Mouse (Mus musculus) heart, embryonic 13.5 days (tissue): ENCODE measurements around the gene Derl2. TPM values are rescaled to one million over a fixed set of nuclear protein-coding genes. Genes with fewer than 3 reads are reported as not detected.
A peak's percentile ranks its signal among the peaks of the same experiment; 100 is the strongest.

Experiments used
- ATAC-seq: fragments of 200-750 bp; cut with Nextera tagmentation; 2 replicates; pipeline ENCODE4 v1.8.0; 2017; ENCODE audit warnings: moderate TSS enrichment; ENCODE audit not compliant: insufficient number of reproducible peaks, low FRiP score, low TSS enrichment; ENCODE audit errors: extremely low read depth
- H3K27ac ChIP-seq: fragments of 300-500 bp; sonication (generic); replicated peaks from 2 replicates; pipeline ENCODE4 v1.5.1; 2015; ENCODE audit warnings: moderate library complexity, mild to moderate bottlenecking, inconsistent platforms
- H3K27me3 ChIP-seq: fragments of 300-500 bp; sonication (generic); replicated peaks from 2 replicates; pipeline ENCODE4 v1.6.1; 2015; ENCODE audit warnings: mild to moderate bottlenecking, inconsistent platforms
- H3K36me3 ChIP-seq: fragments of 300-500 bp; sonication (generic); 2 replicates; pipeline ENCODE4 v1.6.1; 2015; ENCODE audit warnings: mild to moderate bottlenecking, inconsistent platforms
- H3K4me1 ChIP-seq: fragments of 300-500 bp; sonication (generic); 2 replicates; pipeline ENCODE4 v1.6.1; 2015; ENCODE audit warnings: inconsistent platforms
- H3K4me2 ChIP-seq: fragments of 300-500 bp; sonication (generic); 2 replicates; pipeline ENCODE4 v1.6.1; 2015; ENCODE audit warnings: inconsistent platforms, mild to moderate bottlenecking, moderate library complexity
- H3K4me3 ChIP-seq: fragments of 300-500 bp; sonication (generic); 2 replicates; pipeline ENCODE4 v1.5.1; 2015; ENCODE audit warnings: moderate library complexity, mild to moderate bottlenecking, inconsistent platforms
- H3K9ac ChIP-seq: fragments of 300-500 bp; sonication (generic); 2 replicates; pipeline ENCODE4 v1.6.1; 2015; ENCODE audit warnings: inconsistent platforms, mild to moderate bottlenecking, moderate library complexity
- H3K9me3 ChIP-seq: fragments of 300-500 bp; sonication (generic); 2 replicates; pipeline ENCODE4 v1.6.1; 2016; ENCODE audit warnings: inconsistent platforms
- WGBS: fragments of 180-500 bp; shearing (Covaris S2); methylation state at CpG from one replicate; pipeline ENCODE4 v1.1.7; 2015; ENCODE audit warnings: mixed read lengths; 5-methylcytosine and 5-hydroxymethylcytosine counted together
- polyA plus RNA-seq: library from polyadenylated mRNA; unstranded; fragments of >200 nt; fragmentation: Nextera tagmentation; extraction: Ambion mirVana; gene quantifications from 2 replicates; pipeline ENCODE4 v1.2.1, GENCODE M21; 2015

Gene Derl2
- polyA plus RNA-seq, 1 experiment from 2014 or later = 30.8 TPM

DNA sequence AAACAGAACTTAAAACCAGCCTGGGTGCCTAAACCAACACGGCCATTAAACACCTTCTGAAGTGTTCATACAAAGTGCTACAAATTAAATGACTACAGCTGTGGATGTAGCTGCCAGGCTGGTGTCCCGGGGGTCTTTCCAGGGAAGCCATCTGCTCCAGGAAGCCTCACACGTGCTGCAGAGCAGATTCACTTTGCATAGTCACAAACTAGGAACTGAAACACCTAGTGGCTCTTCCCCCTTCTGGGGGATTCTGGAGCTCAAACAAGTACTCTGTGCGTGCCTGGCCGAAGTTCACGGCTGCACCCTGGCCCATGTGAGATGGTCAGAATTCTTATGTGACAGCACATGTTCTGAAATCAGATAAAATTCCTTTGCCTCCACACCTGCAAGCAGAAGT, 39.4 kb downstream of the Derl2 start:
- Histone ChIP-seq H3K36me3 (peaks cover 72% of the 10 kb centered on the region), H3K4me3 (no peak overlapping the region; the same call in 1 of the 2 replicates), H3K27ac (no peak overlapping the region), H3K9ac (no peak overlapping the region), H3K9me3 (no peaks in the 10 kb centered on the region), H3K4me2 (no peak overlapping the region), H3K27me3 (no peaks in the 10 kb centered on the region), H3K4me1 (peaks cover 16% of the 10 kb centered on the region)
- ATAC-seq = no peak
- 77% methylated on average over 6 of the region's 6 CpGs for WGBS

DNA sequence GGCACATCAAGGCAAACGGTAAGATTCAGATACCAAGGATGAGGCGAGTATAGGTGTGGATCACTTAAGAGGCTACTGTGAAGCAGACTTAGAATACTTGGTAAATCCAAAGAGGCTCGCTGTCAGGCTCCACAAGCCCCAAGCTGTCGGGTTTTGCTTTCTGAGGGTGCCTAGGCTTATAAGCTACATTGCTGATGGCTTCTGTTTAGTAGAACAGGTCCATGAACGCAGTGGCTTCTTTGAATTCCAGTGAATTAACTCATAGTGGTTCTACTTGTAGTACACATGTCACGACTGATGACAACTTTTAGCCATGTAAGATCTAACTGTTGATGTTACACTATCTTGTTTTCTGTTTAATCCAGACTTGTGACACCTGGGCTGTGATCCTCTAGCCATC, 42.3 kb downstream of the Derl2 start:
- H3K27ac ChIP-seq = no peak overlapping the region
- ATAC-seq = no peak
- no peak overlapping the region for H3K4me3 ChIP-seq
- no peaks in the 10 kb centered on the region for H3K9me3 ChIP-seq
- peaks cover 89% of the 10 kb centered on the region for H3K36me3 ChIP-seq
- H3K27me3 ChIP-seq = no peaks in the 10 kb centered on the region
- H3K4me2 ChIP-seq = no peak overlapping the region
- H3K9ac ChIP-seq = no peak overlapping the region
- H3K4me1 ChIP-seq = peaks cover 13% of the 10 kb centered on the region
- WGBS = 81% methylated on average over 6 of the region's 6 CpGs

DNA sequence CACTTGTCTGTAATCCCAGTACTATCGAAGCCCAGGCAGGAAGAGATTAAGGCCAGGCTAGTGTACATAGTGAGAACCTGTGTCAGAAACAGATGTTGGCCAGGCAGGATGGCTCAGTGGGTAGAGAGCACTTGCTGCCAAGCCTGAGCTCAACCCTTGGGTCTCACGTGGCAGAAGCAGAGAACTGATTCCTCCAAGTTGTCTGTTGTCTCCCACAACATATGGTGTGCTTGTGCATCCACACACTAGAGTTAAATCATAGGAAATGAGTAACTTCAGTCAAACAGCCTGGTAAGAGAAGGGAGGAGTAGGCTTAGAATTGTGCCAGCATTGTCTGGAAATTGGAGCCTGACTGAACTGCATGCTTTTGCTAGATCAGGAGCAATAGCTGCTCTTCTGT, 44.4 kb downstream of the Derl2 start:
- peaks cover 5% of the 10 kb centered on the region; the same call in 1 of the 2 replicates for H3K4me1 ChIP-seq
- no peak overlapping the region for H3K27ac ChIP-seq
- H3K27me3 ChIP-seq = no peaks in the 10 kb centered on the region
- no peak overlapping the region for H3K9ac ChIP-seq
- peaks cover 84% of the 10 kb centered on the region for H3K36me3 ChIP-seq
- H3K4me3 ChIP-seq = no peak overlapping the region
- H3K4me2 ChIP-seq = no peak overlapping the region
- WGBS = 66% methylated on average over 2 of the region's 2 CpGs
- H3K9me3 ChIP-seq = no peaks in the 10 kb centered on the region
- no peak for ATAC-seq

DNA sequence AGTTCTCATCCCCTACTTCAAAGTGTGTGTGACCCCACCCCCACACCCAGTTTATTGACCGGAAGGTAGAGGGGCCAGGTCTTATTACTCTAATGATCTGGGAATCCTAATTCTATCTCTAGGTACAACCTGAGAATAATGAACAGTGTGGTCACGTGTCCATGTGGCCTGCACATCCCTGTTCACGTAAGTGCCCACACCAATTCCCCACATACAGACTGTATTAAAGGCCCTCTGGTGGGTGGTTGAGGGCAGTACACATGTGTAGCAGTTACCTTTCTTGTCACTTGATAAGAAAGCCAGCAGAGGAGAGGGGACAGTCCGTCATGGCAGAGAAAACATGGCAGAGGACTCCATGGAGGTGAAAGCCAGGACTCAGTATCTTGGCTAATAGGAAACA, 45.7 kb downstream of the Derl2 start:
- no peaks in the 10 kb centered on the region for H3K9me3 ChIP-seq
- H3K4me1 ChIP-seq = peaks cover 5% of the 10 kb centered on the region; the same call in 1 of the 2 replicates
- no peak overlapping the region for H3K27ac ChIP-seq
- no peak overlapping the region for H3K4me2 ChIP-seq
- ATAC-seq = no peak
- no peaks in the 10 kb centered on the region for H3K27me3 ChIP-seq
- H3K36me3 ChIP-seq = peaks cover 72% of the 10 kb centered on the region
- 72% methylated on average over 4 of the region's 4 CpGs for WGBS
- no peak overlapping the region for H3K9ac ChIP-seq
- no peak overlapping the region for H3K4me3 ChIP-seq

DNA sequence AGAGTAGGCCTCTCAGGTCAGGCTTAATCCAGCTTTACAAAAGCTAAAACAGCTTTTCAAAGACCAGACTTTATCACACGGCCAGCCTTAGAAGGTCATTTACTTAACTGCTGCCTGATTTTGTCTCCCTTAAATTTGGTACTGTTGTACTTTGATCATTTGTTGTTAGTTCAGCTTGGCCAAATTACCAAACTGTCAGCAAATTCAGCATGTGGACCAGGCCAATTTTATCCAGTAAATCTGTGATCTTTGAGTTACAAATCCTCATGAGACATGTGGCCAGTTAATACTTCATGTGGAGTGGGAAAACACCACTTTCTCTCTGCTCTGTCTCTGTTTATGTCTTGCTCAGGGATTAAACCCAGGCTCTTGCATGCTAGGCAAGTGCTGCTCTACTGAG, 47.1 kb downstream of the Derl2 start:
- Histone ChIP-seq H3K27me3 (no peaks in the 10 kb centered on the region), H3K4me1 (peaks cover 17% of the 10 kb centered on the region), H3K4me3 (no peak overlapping the region), H3K36me3 (peaks cover 60% of the 10 kb centered on the region), H3K27ac (no peak overlapping the region), H3K9ac (no peak overlapping the region; the same call in 1 of the 2 replicates), H3K4me2 (no peak overlapping the region), H3K9me3 (no peaks in the 10 kb centered on the region)
- ATAC-seq = no peak
- WGBS = 54% methylated on average over 1 of the region's 1 CpGs

DNA sequence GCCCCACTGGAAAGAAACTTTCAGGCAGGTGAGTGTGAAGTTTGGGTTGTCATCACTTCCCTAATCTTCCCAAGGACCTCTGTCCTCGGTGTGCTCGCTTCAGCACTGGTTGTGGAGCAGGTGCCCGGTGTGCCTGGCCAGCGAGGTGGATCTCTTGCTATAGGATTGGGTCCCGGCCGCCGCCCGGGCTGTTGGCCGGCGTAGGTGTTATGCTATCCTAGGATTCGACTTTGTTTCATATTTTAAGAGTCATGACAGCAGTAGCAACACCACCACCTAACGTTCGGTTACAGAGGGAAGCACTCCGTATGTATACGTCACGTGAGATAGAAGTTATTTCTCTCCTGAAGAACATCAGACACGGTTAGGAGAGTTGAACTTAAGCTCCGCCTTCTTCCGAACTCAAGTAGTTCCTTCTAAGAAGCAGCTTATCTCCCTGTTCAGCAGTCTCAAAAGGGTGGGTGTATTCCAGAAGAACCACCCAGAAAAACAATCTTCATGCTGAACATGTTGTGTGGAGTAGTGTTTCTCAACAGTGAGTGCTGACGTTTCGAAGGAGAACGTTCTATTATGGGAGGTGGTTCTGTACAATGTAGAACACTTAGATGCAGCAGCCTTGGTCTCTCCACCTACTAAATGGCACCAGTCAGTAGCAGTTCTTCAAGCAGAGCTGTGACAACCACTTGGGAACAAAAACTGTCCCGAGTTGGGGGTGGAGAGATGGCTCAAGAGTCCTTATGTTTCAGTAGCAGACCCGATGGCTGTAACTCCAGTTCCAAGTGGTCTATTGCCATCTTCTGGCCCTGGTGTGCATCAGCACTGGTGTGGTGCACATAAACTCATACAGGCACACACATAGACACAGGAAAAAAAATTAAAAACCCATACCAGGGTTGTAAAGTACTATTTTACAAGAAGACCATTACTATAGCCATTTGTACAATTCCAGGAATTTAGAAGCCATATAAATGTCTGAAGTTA, 48.8 kb downstream of the Derl2 start:
- Histone ChIP-seq H3K27ac (peak overlapping the region; percentile 92), H3K27me3 (no peaks in the 10 kb centered on the region), H3K4me1 (peaks cover 19% of the 10 kb centered on the region), H3K4me2 (peak overlapping the region; percentile 95), H3K9me3 (no peaks in the 10 kb centered on the region), H3K4me3 (peak overlapping the region; percentile 93), H3K36me3 (peaks cover 55% of the 10 kb centered on the region), H3K9ac (peak overlapping the region; percentile 95)
- peak; percentile 14; the same call in 1 of the 2 replicates for ATAC-seq
- WGBS = 15% methylated on average over 24 of the region's 24 CpGs

DNA sequence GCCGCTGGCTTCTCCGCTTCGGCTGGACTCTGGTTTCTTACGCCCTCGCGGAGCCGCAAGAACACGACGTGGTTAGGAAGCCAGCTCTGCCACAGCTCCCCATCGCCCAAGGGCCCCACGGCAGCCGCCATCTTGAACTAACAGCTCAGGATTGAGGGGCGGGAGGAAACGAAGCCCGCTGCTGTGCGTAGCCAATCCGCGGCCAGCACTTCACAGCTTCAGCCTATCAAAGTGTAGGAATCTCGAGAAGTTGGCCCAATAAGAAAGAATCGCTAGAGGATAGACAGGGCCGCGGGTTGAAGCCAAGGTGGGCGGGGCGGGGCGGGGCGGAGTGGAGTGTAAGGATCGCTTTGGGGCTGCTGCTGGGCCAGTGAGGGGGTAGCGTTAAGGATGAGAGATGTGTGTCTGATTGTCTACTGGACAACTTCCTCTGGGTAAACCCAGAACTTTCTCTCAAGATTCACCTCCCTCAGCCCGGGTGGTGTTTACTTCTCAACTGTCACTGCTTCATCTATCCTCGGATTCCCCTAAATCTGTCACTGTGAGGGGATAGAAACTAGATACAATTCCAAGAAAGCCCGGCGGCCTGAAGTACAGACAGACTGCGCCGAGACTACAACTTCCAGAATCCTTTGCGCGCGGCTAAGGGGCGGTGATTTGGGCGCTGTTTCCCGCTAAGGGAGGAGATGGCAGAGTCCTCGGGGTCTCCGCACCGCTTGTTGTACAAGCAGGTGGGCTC, 49.7 kb downstream of the Derl2 start, which contains the start of the genes Nup88 and Rpain:
Gene Nup88 (minus strand): TSS at position 153 of the 739 bp plus-strand sequence.
Gene Rpain (plus strand): TSS at position 393 of the 739 bp plus-strand sequence.
- Histone ChIP-seq H3K27ac (peak within 1 kb of the TSS; percentile 92), H3K36me3 (peaks cover 55% of the 10 kb centered on the region), H3K4me2 (peak within 1 kb of the TSS; percentile 95), H3K27me3 (no peaks in the 10 kb centered on the region), H3K4me3 (peak within 1 kb of the TSS; percentile 93), H3K9me3 (no peaks in the 10 kb centered on the region), H3K4me1 (peaks cover 19% of the 10 kb centered on the region), H3K9ac (peak within 1 kb of the TSS; percentile 95)
- peak; percentile 94 for ATAC-seq
- WGBS = under 1% methylated on average over 43 of the region's 43 CpGs

DNA sequence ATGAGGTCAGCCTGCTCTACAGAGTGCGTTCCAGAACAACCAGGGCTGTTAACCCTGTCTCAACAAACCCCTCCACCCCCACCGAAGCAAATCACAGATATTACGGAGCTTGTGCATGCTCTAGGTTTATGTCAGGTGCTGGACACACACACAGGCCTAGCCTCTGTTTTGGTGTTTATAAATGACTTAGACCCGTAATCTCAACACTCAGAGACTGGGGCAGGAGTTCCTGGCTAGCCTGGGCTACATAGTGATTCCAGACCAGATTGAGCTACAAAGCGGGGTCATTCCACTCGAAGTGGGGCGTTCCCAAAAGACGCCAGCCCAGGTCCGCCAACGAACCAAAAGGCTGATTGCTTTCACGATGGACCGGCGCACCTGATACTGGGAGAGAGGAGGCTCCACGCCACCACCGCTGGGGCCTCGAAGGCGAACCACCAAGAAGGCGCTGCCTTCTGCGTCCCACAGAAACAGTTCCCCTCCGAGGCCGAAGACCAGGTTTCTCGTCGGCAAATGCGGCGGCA, 50.3 kb downstream of the Derl2 start:
- H3K9me3 ChIP-seq = no peaks in the 10 kb centered on the region
- WGBS = under 1% methylated on average over 25 of the region's 25 CpGs
- ATAC-seq = peak; percentile 1; the same call in 1 of the 2 replicates
- no peaks in the 10 kb centered on the region for H3K27me3 ChIP-seq
- peak overlapping the region; percentile 95 for H3K4me2 ChIP-seq
- H3K36me3 ChIP-seq = peaks cover 55% of the 10 kb centered on the region
- H3K27ac ChIP-seq = peak overlapping the region; percentile 92
- peaks cover 19% of the 10 kb centered on the region for H3K4me1 ChIP-seq
- H3K4me3 ChIP-seq = peak overlapping the region; percentile 93
- H3K9ac ChIP-seq = peak overlapping the region; percentile 95

DNA sequence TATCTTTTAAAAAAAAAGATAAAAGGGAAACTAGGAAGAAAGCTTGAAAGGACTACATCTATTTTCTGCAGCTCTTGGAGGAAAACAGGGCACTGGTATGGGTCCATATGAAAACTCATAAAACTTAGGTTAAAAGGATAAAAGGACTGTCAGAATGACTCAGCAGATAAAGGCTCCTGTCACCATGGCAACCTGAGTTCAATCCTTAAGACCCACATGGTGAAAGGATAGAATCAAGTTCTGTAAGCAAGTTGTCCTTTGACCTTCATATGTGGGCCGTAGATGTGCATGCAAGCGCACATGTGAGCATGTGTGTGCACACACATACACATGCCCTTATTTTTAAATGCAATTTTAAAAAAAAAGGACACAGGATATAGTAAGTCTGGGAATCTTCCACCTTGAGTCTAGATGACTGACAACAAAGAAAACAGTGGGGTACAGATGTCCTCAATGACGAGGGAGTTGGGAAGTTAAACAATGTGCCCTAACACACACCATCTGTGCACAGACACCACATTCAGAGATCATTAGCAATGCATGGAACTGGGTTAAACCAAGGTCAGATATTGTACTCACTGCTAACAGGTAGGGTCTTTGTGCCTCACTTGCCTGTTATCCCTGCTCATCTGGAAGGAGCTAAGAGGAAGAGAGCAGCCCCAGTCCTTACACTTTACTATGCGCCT, 55.3 kb downstream of the Derl2 start:
- H3K9ac ChIP-seq = no peak overlapping the region
- WGBS = 88% methylated on average over 4 of the region's 4 CpGs
- peaks cover 78% of the 10 kb centered on the region for H3K36me3 ChIP-seq
- no peaks in the 10 kb centered on the region for H3K27me3 ChIP-seq
- no peak overlapping the region for H3K4me2 ChIP-seq
- H3K27ac ChIP-seq = no peak overlapping the region
- no peak overlapping the region for H3K4me3 ChIP-seq
- no peak for ATAC-seq
- H3K4me1 ChIP-seq = peaks cover 13% of the 10 kb centered on the region
- no peaks in the 10 kb centered on the region for H3K9me3 ChIP-seq

DNA sequence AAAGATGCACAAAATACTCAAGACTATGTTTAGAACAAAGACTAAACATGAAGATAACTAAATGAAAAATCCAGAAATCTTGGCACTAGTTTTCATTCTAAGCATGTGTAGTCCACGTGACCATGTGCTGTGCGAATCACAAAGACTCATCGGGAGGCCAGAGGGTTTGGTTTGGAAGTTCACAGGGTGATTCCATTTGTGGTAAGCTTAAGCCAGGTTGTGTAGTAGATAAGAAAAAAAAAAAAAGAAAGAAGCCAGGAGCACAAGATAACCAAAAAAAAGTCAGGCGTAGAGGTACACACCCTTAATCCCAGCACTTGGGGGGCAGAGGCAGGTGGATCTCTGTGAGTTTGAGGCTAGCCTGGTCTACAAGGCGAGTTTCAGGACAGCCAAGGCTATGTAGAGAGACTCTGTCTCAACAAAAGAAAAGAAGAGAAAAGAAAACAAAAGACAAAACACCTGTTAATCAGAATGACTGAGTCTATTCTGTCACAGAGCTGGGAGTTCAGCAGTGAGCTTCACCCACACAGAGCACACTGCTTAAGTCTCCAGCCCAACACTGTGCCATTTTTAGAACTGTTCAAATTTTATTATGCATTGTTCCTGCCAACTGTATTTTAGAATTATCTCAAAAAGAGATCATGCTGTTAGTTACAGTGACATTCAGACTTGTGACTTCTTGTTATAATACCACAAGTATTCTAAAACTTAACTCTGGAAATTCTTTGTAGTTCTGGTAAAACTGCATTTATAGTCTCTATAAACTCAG, 58.7 kb downstream of the Derl2 start:
- no peaks in the 10 kb centered on the region; the same call in 1 of the 2 replicates for H3K4me1 ChIP-seq
- H3K4me3 ChIP-seq = no peak overlapping the region
- ATAC-seq = no peak
- H3K27ac ChIP-seq = no peak overlapping the region
- H3K36me3 ChIP-seq = peaks cover 97% of the 10 kb centered on the region
- H3K9me3 ChIP-seq = no peaks in the 10 kb centered on the region
- no peak overlapping the region for H3K4me2 ChIP-seq
- no peak overlapping the region for H3K9ac ChIP-seq
- WGBS = 86% methylated on average over 5 of the region's 5 CpGs
- H3K27me3 ChIP-seq = no peaks in the 10 kb centered on the region
